Mouse (Mus musculus) adipose tissue, adult 10 weeks (tissue): ENCODE data around the gene Kdelc1. TPM values are rescaled to one million over a fixed set of nuclear protein-coding genes. Genes with fewer than 3 reads are reported as not detected.

ENCODE experiments used
- polyA plus RNA-seq: library from polyadenylated mRNA; stranded (reverse); fragments of 350-450 nt; fragmentation: Illumina TruSeq; extraction: RNeasy Lipid Tissue Mini Kit (QIAGEN cat#74804); gene quantifications from one replicate; pipeline ENCODE4 v1.2.3, GENCODE M21; 2014; ENCODE audit warnings: low read depth, low replicate concordance

The Kdelc1 gene
- 12.2 TPM for polyA plus RNA-seq

DNA sequence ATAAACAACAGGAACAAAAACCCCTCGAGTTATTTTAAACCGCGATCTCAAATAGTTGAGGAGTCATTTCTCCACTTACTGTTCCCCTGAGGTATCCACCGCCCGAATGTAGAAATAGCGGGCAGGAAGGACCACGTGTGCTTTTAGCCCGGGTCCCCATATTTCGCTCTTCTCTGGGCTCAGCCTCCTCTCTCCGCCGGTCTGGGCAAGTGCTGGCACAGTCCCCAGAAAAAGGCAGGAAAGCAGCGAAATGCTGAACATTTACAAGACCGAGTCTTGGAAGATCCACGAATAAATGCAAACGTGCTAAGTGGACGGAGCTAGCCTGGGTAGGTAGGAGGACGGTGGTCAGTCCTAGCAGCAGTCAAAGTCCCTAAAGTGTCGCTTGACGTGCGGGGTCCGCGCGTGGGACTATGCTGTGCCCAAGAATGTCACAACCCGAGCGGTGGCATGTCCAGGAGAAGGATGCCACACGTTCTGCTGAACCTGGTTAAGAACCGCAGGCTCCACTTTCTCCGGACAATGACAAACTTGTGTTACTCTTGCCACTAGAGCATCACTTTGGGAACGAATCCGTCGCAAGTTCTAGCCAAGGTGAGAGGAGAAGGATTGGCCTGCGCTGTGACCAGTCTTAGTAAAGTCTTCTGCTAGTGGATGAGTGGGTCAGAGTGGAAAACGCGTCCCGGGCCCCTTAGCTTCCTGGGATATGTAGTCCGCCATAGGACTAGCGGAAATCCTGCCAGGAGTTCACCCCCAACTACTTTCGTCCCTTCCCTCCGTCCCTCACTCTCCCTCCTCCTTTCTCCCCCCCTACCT lies at the start of gene Kdelc1, which contains the start of gene Bivm:
Gene Kdelc1, minus strand, starts transcription at position 570 of the 816 bp plus-strand sequence.
Gene Bivm, plus strand, starts transcription at position 719 of the 816 bp plus-strand sequence.

DNA sequence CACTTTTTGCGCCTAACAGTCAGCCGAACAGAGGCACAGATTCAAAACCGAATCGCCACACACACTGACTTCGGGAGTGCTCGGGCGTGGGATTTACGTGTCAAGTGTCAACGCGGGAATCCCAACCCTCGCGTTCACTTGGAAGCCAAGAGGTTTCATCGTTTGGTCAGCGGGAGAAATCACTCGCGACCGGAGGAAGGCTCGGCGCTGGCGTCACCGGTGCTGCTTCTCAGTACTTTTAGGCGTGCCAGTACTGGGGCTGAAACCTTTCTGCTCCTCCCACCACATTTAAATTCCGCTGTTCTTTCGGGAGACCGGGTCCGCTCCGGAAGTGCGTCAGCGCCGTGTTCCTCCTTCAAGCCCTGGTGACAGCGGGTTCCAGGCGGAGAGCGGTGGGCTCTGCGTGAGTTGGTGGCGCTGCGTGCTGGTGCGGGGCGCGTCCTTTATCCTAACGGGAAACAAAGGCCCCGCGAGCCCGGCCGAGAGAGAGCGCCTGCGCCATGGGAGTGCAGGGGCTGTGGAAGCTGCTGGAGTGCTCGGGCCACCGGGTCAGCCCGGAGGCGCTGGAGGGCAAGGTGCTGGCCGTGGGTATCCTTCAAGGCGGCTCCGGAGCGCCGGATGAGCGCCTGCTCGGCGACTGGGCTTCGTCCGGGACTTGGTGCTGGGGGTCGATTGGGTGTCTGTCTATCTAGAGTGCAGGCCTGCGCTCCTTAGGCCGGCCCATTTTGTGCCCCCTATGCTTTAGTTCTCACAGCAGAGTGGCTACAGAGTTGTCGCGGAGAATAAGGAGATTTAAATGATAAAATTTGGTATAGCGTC lies 29.2 kb upstream of the Kdelc1 start, which contains the start of gene Ercc5:
Gene Ercc5, plus strand, starts transcription at position 182 of the 819 bp plus-strand sequence.

GRCm38 (mm10) chr1:44102259-44102717 lies 16.3 kb downstream of the Kdelc1 start, which contains the start of gene Tex30:
Gene Tex30 (minus strand): TSS chr1:44102441.

GRCm38 (mm10) chr1:44061836-44062235 lies 56.8 kb downstream of the Kdelc1 start, which contains the start of gene Gm8251:
Gene Gm8251 (minus strand): TSS chr1:44061936.

Other genes with a start within 250 kb of the Kdelc1 start
- 26.1 TPM for gene Tpp2, start 185.2 kb downstream of the Kdelc1 start, polyA plus RNA-seq
- not detected for gene Mettl21c, start 98.8 kb downstream of the Kdelc1 start, polyA plus RNA-seq
- gene Gm8251, start 56.9 kb downstream of the Kdelc1 start, polyA plus RNA-seq, result 0.25 TPM
- 10.4 TPM for gene Tex30, start 16.4 kb downstream of the Kdelc1 start, polyA plus RNA-seq
- 17.1 TPM for gene Bivm, start 149 bp upstream of the Kdelc1 start, polyA plus RNA-seq
- gene Ercc5, start 28.9 kb upstream of the Kdelc1 start, polyA plus RNA-seq, result 14.4 TPM
- not detected for gene Mettl21e, start 100.2 kb upstream of the Kdelc1 start, polyA plus RNA-seq